Mouse (Mus musculus) layer of hippocampus, adult 18-20 months (tissue): ENCODE results near the gene Tob2. TPM values are rescaled to one million over a fixed set of nuclear protein-coding genes. Genes with fewer than 3 reads are reported as not detected.
A peak's percentile ranks its signal among the peaks of the same experiment; 100 is the strongest.

Experiments used
- DNase-seq, 2 experiments: peaks; one replicate each; pipeline ENCODE4 v3.0.0; 2022; ENCODE audit warnings: low spot score in 2 of 2
- total RNA-seq, 2 experiments: library from RNA; stranded (reverse); gene quantifications; 2 replicates each; pipeline ENCODE4 v1.2.3; 2021

Tob2 gene
- total RNA-seq, 2 experiments from 2014 or later, result 33.8 to 45.2 TPM

- no peak for DNase-seq
Observed at GRCm38 (mm10) chr15:81864238-81864637, 5.6 kb upstream of the Tob2 start.

- DNase-seq, result no peak
Observed at GRCm38 (mm10) chr15:81860471-81861135, 2.0 kb upstream of the Tob2 start.

GRCm38 (mm10) chr15:81859330-81860255 lies 997 bp upstream of the Tob2 start:
- peak; percentile 86 to 96 for DNase-seq

- peak; percentile 90 to 96 for DNase-seq
Observed at GRCm38 (mm10) chr15:81858138-81858516, 469 bp downstream of the Tob2 start.

GRCm38 (mm10) chr15:81857724-81858116 lies 876 bp downstream of the Tob2 start:
- no peak for DNase-seq

- no peak for DNase-seq
Observed at GRCm38 (mm10) chr15:81856938-81857723, 1.5 kb downstream of the Tob2 start.

DNA sequence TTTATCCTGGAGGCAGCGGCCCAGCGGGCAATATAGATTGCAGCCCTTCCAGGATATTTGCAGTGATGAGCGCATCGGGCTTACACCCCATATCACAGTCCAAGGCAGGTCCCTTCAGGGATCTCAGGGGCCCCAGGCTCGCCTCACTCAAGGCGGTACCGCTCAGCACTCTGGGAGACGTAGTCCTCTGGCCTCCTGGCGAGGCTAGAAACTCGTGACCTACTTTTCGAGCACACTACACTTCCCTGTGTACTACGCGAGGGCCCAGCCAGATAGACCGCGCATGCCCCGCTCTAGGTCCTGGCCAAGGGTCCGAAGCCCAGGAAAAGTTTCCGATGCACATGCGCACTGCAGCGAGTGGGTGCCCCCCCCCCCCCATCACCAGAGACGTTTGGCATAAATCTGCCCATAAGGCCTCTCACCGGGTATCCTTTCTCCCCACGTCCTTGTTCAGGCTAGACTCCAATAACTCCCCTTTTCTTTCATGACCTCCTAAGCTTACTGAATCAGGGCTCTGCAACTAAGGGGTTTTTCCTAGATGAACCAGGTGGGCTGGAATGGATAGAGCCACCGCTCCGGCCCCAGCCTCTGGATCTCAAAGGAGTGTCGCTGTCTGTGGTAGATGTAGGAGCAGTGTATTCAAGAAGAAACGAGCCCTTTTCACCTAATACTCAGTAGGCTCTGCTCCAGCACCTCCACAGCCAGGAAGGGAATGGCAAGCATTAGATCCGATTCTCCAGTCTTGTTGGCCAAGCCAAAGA lies 2.4 kb downstream of the Tob2 start:
- DNase-seq, result peak; percentile 76 to 90

GRCm38 (mm10) chr15:81853081-81853480 lies 5.5 kb downstream of the Tob2 start:
- no peak for DNase-seq

- DNase-seq, result no peak
Observed at GRCm38 (mm10) chr15:81852411-81853000, 6.1 kb downstream of the Tob2 start.

DNA sequence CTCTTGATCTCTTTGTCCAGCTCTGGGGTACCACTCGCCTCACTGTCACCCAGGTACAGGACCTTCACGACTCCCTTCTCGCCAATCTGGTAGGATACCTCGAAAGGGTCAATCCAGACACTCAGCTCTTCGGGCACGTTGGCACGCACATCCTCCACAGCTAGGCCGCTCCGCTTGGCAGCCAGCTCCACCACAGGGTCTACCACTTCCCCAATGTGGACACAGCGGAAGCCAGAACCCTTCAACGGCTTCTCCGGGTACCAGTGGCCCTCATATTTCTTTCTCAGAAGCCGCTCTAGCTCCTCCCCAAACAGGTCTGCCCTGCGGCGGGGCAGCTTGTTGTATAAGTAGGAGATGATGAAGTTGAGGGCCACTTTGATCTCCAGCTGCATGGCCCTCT lies 7.2 kb downstream of the Tob2 start:
- no peak for DNase-seq

- DNase-seq, result no peak
Observed at GRCm38 (mm10) chr15:81850718-81851117, 7.9 kb downstream of the Tob2 start.

DNA sequence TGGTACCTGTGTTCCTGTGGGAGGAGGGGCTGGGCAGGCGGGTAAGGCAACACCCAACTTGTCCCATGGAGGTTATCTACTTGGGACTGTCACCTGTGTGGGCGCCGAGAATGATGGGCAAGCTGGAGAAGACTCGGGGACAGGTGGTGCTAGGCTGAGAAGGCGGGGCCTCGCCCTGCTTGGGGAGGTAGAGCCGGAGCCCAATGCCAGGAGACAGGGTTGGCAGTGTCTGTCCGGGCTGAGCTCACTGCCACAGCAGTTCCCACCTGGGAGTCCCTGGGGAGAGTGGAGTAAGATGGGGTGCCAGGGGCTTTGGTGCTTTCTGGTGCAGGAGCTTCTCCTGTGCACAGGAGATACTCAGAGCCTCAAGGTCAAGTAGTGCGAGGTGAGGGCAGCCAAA lies 9.5 kb downstream of the Tob2 start:
- DNase-seq, result no peak

DNA sequence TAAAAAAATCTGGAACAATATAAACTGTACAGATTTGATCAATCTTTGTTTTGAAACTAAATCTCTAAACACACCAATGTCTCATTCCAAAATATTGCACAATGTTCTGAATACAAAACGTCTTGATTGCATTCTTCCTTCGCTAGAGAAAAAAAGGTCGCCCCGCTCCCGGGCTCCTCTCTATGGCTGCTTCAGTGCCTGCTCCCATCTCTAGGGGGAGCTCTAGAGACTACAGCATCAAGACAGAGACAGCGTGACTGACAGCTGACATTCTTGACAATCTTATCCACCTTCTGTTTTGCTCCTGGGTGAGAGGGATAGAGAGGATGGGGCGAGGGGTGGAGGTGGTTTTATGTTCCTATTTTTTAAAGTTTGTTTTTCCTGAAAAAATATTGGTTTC lies 10.3 kb downstream of the Tob2 start:
- peak in 1 of 2 experiments; percentile 79 for DNase-seq

- DNase-seq, result no peak
Observed at GRCm38 (mm10) chr15:81847861-81848260, 10.7 kb downstream of the Tob2 start.

- no peak for DNase-seq
Observed at GRCm38 (mm10) chr15:81847161-81847560, 11.4 kb downstream of the Tob2 start.

GRCm38 (mm10) chr15:81846755-81847154 lies 11.8 kb downstream of the Tob2 start:
- DNase-seq, result no peak

DNA sequence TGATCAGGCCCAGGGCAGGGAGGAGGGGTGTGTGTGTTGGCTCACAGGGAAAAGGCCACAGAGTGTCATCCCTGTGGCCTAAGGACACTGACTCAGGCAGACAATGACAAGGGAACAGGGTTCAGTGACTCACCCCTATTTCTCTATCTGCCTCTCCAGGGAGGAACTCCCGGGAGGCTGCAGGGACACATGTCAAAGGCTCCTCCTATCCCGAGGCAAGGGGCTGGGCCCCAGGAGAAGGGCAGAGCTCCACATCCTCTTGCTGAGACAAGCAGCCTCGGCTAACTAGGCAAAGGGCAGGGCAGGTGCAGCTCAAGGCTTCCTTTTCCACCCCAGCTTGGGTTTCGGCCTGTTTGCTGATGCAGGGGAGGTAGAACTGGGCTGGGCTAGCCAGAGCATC lies 12.9 kb downstream of the Tob2 start:
- no peak for DNase-seq

GRCm38 (mm10) chr15:81845033-81845625 lies 13.5 kb downstream of the Tob2 start:
- DNase-seq, result no peak

- no peak for DNase-seq
Observed at GRCm38 (mm10) chr15:81842275-81842674, 16.3 kb downstream of the Tob2 start.

DNA sequence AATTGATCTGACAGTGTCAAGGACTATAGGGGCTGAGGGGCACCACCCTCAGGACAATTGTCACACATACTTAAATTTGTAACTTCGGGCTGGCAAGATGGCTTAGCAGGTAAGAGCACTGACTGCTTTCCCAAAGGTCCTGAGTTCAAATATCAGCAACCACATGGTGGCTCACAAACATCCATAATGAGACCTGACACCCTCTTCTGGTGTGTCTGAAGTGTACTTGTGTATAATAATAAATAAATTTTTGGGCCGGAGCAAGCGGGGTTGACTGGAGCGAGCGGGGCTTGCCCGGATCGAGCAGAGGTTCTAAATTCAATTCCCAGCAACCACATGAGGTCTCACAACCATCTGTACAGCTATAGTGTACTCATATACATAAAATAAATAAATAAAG lies 18.3 kb downstream of the Tob2 start:
- no peak for DNase-seq
